Mouse (Mus musculus): ENCODE data around the gene Soat1.
"Not testable (repeated sequence)": the region's sequence is repeated elsewhere in the genome, so short reads cannot be mapped to it uniquely, and the experiment has no call there.

Gene Soat1

DNA sequence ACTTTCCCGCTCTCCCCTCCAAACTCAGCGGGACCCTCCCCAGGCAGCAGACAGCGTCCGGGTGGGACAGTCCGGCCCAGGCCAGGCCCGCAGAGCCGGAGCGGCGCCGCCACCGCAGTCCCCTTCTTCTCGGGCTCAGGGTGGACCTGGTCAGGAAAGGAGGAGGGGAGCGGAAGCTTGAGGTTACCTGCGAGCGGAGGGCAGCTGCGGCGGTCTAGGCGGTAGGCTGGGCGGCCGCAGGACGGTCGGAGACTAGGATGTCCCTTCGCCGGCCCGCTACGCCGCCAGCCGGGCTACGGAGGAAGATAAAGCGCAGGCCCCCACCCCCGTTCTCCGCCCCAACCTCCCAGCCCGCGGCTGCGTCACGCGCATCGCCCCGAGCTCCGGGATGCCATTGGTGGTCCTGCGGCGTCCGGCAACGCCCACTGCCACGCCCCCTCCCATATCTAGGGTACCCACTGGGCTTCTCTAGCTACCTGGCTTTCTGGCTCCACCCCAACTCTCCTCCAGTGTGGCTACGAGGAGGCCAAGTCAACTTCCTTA lies at the start of gene Soat1:
Gene Soat1, minus strand, starts transcription at position 371 of the 543 bp plus-strand sequence.
- DNase-seq (ENCODE audit: extremely low spot score, low read depth, low spot score) = peak; percentile 56

DNA sequence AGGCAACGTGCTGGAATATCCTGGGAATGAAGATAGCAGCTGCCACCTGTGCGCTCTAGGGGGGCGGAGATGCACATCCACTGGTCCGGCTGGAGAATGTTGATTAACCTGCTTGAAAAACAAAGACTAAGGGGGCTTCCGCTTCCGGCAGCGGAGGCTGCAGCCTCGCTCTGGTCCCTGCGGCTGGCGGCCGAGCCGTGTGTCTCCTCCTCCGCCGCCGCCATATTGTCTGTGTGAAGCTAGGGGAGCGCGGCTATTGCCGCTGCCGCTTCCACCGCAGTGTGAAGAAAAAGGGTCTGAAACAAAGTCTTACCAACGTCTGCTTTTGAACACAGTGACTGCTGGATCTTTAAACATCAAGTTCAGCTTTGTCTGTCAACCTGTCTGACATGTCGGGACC lies 49.7 kb upstream of the Soat1 start, which contains the start of gene Gm10031:
Gene Gm10031, plus strand, starts transcription at position 171 of the 400 bp plus-strand sequence.
- DNase-seq (ENCODE audit: extremely low spot score, low read depth, low spot score) = not testable (repeated sequence)

DNA sequence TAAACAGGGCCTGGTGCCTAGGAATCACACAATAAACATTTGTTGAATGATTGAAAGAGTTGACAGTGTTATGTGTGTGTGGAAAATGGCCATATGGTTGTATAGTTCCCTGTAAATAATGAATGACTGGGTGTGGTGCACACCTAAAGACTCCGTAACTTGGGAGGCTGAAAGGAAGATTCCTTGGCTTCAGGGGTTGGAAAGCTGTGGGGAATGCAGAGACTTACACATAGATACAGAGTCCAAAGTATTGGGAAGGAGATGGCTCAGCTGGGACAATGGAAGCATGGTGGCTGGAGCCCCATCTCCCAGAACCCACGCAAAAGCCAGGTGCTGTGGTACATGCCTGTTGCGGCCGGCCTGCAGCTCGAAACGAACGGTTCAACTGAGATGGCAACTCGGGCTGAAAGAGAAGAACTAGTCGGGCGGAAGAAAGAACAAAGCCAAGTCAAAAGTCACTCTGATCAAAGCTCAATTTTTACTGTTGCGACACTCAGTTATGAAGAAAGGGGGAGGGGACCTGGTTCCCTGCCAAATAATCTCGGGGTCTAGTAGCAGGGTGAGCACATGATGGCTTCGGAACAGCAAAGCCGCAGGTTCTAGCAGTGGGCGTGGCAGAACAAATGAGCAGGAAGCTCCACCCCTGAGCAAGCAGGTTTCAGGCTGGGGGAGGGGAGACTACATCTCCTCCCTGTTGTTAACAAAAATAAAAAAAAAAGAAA lies 47.8 kb upstream of the Soat1 start:
- DNase-seq (ENCODE audit: extremely low spot score, low read depth, low spot score) = no peak

DNA sequence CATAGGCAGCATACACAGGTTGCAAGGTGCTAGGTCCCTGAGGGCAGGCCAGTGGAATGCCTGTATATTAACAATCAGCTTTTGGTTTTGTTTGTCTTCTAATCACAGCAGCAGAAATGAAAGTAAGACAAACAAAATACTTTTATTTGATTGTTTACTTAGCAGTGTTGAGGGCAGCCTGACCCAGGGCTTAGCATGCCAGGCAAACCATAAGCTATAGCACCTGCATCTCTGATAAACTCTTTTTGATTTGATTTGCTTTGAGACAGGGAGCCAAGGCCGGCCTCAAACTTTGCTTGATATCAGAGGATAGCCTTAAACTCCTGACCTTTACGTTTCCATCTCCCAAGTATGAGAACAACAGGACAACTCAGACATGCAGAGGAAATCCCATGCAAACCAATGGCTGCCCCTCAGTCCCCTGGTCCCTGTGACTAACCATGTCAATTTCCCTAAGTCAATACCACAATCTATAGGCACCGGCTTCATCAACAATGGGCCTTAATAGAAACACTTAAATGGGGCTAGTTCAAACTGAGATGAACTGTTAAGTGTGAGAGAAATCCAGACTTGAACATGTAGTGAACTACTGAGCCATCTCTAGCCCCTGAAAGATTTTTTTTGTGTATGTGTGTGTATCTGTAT lies 46.1 kb upstream of the Soat1 start:
- DNase-seq (ENCODE audit: extremely low spot score, low read depth, low spot score) = no peak

DNA sequence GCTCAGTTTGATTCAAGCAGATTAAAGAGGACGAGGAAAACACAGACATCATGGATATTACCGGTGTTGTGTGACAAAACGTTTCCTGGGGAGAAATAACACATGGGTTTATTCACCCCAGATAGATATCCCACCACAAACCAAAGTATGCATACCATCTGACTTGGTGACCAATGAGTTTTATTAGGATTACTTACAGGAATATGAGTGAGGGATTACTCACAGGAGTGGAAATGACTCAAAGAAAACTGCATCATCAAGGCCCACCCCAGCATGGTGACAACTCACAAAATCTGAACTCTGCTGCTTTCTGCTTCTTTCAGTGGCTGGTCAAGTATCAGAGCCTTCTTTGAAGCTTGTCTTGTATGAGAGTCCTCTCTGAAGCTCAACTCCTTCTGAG lies 33.6 kb upstream of the Soat1 start:
- no peak for DNase-seq (ENCODE audit: extremely low spot score, low read depth, low spot score)

DNA sequence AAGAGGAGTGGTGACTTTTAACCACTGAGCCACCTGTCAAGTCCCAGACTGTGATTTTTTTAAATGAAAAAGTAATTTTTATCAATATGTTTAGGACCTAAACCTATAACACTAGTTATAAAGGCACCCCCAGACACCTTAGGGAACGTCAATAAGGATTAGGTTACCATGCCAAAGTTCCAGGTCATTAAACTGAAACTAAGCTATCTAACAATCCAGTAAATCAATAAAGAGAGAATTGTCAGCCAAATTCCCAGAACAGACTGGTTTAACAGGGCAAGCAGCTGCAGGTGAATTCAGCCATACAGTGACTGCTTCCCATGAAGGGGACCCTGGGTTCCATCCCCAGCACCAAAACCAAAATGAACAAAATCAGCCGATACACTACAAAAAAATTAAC lies 31.8 kb upstream of the Soat1 start:
- no peak for DNase-seq (ENCODE audit: extremely low spot score, low read depth, low spot score)

DNA sequence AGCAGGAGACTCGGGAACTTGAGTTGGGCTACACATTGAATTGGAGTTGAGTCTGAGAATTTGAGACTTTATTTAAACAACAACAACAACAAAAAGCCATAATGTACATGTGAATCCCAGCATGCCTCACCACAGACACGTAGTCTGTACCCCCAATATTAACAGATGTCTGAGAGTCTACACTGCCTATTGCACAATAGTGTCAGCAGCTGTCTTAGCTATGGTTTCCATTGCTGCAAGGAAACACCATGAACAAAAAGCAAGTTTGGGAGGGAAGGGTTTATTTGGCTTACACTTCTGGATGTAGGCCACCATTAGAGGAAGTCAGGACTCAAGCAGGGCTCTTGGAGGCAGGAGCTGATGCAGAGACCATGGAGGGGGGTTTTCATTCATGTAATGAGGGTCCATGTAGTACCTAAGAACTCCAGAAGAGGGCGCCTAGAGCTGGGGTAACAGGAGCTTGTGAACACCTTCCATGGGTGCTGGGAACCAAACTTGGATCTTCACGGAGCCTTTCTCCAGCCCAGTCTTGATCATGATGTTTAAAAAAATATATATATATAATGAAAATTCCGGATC lies 30.9 kb upstream of the Soat1 start:
- DNase-seq (ENCODE audit: extremely low spot score, low read depth, low spot score) = no peak

DNA sequence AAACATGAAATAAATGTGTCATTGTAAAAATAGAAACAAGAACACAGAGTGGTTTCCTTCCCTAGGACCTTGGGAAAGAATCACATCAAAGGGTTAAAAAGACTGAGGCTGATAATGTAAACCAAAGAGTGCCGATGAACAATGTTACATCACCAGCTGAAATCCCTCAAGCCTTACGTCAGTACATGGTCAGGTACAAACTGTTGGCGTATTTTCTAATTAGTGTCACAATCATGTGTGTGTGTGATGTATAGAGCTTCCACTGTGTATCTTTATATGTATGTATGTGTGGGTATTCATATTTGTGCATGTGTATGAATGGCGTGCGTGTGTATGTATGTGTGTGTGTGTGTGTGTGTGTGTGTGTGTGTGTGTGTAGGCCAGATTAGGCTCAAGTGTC lies 22.8 kb upstream of the Soat1 start:
- no peak for DNase-seq (ENCODE audit: extremely low spot score, low read depth, low spot score)

DNA sequence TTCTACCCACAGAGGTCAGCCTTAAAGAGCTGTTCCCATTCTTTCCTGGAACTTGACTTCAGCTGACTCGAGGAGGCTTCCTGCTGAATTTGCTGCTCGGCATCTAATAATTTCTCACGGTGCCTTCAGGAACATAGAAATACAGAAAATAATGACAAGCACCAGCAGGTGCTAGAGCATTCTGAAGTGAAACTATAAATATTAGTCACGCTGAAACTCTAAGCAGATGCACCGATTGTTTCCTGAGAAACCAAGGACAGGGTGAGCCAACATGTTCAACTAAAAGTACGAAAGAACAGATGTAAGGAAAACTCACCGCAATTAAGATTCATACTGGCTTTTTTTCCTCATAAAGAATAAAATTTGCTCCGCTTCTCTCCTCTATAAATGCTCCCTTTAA lies 20.9 kb upstream of the Soat1 start:
- DNase-seq (ENCODE audit: extremely low spot score, low read depth, low spot score) = no peak

DNA sequence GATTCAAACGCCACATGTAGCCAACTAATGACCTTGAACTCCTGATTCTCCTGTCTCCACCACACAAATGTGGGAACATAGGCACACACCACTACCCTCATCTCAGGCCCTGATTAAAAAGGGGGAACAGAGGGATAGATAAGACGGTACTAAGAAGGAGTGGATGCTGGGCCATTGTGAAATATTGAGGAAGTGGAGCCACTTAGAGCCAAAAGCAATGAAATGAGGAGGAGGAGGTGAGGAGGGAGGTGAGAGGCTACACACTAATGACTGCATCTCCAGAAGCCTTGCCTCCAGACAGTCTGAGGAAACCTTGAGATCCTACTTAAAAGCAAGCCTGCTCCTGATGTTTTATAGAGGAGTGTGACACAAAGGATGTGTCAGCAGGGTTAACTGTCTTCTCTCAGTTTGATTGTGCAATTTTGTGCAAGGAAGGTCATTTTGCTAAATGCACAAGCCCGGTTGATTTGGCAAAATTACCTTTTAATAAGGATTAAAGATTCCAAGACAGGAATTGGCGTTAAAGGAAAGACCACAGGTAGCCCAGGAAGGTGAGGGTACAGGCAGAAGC lies 17.2 kb upstream of the Soat1 start:
- DNase-seq (ENCODE audit: extremely low spot score, low read depth, low spot score) = no peak

DNA sequence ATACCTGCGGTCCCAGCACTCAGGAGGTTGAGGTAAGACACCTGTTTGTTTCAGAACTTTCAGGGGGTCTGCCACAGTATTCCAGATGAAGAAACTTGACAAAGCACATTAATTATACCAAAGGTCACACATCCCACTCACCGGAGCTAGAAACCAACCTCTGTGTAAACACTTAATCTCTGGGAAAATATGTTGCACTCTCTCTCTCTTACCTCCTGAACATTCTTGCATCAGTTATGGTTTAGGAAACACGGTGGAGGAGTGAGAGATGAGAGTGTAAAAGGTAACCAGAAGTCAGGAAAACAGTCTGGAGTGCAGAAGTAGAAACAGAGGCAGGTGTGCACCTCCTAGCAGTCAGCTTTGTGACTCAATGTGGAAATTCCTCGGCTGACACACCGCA lies 13.9 kb upstream of the Soat1 start:
- no peak for DNase-seq (ENCODE audit: extremely low spot score, low read depth, low spot score)

DNA sequence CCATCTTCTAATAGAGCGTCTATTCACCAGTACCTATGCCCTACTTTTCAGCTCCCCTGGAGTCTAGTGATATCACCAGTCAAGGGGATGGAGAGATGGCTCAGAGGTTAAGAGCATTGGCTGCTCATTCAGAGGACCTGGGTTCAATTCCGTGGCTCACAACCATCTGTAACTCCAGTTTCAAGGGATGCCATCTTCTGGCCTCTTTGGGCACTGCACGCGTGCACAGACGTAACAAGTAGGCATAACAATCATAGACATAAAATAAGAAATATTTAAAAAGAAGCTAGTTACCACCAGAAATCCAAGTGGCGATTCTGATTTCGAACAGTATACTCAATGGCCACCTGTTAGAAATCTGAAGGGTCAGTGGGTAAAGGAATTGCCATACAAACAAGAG lies 13.4 kb upstream of the Soat1 start:
- no peak for DNase-seq (ENCODE audit: extremely low spot score, low read depth, low spot score)

DNA sequence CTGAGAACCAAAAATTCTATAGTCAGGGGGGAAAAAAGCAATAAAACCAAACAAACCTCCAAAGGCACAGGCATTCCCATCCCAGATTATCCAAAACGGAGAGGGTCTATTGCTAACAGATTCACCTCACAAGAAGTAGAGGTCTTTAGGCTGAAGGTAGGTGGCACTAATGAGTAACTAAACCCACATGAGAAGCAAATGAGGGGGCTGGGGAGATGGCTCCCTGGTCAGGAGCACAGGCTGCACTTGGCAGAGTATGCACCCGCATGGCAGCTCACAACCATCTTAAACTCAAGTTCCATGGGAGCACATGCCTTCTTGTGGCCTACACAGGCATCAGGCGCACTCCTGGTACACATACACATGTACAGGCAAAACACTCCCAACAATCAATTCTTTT lies 7.7 kb upstream of the Soat1 start:
- DNase-seq (ENCODE audit: extremely low spot score, low read depth, low spot score) = no peak

DNA sequence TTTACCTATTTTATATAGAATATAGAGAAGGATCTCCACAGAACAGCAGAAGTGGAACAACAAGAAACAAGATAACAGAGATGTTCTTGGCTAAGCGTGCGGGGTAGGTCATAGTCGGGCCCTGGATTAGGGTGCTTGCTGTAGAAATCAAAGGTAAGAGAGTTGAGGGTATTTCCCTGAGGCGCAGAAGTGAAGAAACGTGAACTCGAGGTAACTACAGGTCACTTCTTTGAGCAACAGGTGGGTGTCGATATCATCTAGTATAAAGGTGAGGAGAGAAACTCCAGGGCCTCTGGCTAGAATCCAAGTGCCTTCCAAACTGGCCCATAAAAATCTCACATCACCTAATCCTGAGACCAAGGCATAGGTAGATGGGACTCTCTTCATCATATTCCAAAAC lies 2.4 kb upstream of the Soat1 start:
- DNase-seq (ENCODE audit: extremely low spot score, low read depth, low spot score) = no peak

DNA sequence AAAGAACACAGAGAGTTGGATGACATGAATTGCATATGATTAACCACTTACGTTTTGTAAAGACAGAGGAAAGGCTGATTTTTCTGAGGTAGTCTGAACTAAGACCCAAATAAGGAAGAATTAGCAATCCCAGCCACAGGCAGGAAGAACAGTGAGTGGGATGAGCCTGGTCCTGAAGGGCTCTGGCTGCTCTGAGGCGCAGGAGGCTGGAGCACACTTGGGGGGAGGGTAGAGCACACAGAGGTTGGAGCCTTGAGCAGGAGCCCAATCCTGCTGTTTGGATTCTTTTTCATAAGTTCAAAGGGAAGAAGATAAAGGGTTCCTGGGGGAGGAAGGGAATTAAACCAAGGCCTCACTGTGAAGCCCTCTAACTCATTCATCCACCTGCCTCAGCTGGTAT lies 1.9 kb upstream of the Soat1 start:
- DNase-seq (ENCODE audit: extremely low spot score, low read depth, low spot score) = no peak

DNA sequence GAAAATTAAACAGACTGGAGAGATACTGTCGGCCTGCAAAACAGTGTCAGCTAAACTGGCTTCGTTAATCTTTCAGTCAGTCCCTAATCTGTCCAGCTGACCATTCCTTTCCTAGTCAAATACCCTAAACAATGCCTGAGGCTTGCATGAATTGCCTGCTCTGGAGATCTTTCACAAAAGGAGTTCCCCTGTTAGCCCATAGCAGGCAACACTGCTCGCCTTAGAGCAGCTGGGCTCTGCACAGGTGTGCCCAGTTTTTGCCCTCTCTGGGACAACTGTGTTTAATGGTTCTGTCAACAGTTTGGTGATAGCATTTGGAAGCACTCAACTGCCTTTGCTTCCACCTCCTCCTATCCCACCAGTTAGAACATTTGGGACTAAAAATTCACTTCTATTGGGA lies 723 bp upstream of the Soat1 start:
- DNase-seq (ENCODE audit: extremely low spot score, low read depth, low spot score) = no peak

DNA sequence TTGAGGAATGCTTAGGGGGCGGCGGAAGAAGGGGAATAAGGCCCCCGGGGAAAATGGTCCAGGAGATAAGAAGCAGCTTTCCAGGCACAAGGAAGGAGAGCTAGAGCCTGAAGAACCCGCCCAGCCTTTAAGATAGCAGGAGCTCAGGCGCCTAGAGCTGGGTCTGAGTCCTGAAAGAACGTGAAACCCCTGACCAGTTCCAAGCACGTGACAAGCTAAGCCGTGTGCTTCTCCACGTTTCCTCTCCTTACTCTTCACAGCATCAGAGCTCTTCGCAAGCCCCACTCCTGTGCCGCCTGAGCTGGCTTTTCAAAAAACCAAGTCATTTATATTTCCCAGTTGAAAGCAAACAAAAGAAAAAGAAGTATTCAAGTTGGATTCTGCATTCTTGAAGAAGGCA lies 1.1 kb downstream of the Soat1 start:
- DNase-seq (ENCODE audit: extremely low spot score, low read depth, low spot score) = no peak

DNA sequence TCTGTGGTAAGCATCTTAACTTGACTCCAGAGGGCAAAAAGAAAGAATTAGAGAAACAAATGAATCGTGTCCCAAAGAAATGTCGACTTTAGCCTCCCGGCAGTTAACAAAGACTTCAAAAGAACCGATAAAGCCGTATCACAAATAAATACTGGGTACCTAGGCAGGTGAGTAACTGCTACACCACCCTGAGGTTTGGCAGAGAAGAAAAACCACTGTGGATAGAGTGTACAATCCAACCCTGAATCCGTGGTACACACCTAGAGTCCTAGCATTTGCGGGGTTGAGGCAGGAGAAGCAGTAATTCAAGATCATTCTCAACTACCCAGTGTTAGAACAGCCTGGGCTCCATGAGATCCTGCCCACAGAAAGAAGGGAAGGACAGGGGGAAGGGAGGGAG lies 2.2 kb downstream of the Soat1 start:
- no peak for DNase-seq (ENCODE audit: extremely low spot score, low read depth, low spot score)

DNA sequence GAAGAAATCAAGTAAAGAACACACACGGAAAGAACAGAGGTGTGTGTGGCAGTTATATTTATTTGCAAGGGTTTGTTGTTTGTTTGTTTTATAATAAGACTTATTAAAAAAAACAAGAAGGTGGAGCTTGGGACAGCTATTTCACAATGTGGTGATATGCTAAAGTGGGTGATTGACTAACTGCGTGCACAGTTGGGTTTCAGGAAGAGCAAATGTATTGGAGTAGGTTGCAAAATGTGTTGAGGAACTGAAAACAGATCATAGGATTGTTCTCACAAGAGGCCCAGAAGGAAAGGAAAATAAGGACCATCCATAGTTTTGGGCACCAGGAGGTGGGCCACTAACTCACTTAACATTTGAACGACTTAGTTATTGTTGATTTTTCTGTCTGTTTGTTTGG lies 3.1 kb downstream of the Soat1 start:
- DNase-seq (ENCODE audit: extremely low spot score, low read depth, low spot score) = no peak

DNA sequence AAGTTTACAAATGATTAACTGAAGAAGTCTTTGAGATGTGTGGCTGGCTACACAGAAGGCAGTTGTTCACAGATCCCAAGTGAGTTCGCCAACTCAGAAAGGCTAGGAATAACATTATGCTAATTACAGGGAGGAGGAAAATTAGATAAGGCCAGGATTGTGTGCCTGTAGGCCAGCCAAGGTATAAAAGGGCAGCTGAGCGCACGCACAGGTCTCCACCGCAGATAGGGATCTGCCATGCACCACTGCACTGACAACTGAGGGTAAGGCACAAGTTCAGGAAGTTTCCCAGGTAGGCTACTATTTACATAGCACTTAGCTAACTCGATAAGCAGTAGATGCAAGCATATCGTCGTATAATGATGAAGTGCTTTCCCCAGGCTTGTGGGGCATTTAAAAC lies 3.6 kb downstream of the Soat1 start:
- DNase-seq (ENCODE audit: extremely low spot score, low read depth, low spot score) = no peak

DNA sequence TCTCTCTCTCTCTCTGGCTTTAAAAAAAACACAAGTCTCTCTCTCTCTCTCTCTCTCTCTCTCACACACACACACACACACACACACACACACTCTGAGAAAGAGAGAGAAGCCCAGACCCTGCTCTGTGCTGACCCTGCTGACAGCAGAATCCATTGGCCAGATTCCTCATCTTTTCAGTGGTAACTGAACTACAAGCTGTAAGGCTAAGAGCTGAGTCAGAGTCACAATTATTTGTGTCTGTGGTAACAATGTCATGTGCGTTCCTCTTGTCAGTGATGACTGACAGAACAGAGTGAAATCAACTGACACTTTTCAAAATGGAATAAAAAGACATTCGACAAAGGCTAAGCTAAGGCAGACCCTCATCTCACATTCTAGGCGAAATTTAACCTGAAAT lies 5.6 kb downstream of the Soat1 start:
- no peak for DNase-seq (ENCODE audit: extremely low spot score, low read depth, low spot score)
